Mouse (Mus musculus) cerebellum, adult 18-20 months (tissue): Measurements from ENCODE around the gene Vps35l.

Source experiments
- DNase-seq, 2 experiments: peaks; one replicate each; pipeline ENCODE4 v3.0.0; 2021

The Vps35l gene

DNA sequence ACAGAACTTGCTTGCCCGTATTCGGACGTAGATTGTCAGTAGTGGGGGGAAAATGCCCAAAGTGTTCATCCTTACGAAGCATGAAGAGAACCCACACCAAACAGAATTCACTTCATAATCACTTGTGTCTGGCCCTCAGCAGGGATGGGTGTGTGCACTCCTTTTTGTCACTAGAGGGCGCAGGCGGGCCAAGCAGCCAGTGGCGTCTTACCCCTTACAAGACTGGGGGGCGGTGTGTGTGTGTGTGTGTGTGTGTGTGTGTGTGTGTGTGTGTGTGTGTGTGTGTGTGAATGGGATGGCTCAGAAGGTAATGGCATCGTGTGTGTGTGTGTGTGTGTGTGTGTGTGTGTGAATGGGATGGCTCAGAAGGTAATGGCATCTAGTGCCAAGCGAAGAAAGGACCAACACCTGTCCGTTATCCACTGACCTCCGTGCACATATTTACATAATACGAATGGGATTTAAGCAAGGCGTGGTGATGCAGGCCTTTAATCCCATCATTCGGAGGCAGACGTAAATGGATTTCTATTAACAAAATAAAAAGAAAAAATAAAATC, at the start of gene Vps35l:
Vps35l (plus strand) TSS at position 252 of the 557 bp plus-strand sequence.
- DNase-seq, result peak; percentile 88 to 90

GRCm38 (mm10) chr7:118691287-118691686, 48.7 kb upstream of the Vps35l start:
- no peak for DNase-seq

GRCm38 (mm10) chr7:118696146-118696545, 43.9 kb upstream of the Vps35l start:
- no peak for DNase-seq

GRCm38 (mm10) chr7:118697168-118697567, 42.9 kb upstream of the Vps35l start:
- no peak for DNase-seq

DNA sequence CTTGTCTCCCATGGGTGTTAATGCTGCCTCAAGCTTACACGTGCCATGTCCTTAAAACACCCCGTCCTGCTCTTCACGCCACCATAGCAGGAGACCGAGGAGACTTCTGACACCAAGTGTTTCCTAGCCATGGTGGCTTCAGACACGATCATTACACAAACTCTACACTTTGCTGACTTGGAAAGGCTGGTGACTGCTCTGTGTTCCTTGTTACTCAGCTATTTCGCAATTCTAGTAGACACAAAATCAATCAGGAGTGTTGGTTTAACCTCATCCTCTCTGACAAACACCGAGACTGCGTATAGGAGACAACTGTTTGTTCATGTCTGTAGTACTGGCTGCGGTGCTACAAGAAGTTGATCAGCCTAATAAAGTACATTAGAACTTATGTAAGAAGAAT, 41.1 kb upstream of the Vps35l start:
- DNase-seq, result no peak

DNA sequence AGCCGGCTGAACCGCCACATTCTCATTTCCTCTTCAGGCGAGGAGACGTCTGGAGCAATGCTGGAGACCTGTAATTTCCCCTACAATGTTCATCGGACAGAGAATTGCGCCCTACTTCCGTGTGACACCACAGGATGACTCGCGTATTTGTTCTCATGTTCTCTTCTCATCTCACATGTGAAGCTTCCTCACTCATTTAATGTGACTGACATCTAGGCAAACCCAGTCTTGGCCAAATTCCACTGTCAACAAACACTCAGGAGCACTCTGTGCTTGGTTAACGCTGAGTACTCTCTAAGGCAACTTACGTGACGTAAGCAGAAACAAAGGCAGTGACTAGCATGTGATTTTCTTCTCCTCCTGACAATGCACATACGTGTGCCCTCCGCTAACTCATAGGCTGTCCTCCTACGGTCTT, 36.9 kb upstream of the Vps35l start:
- DNase-seq, result no peak

GRCm38 (mm10) chr7:118704001-118704850, 35.8 kb upstream of the Vps35l start:
- DNase-seq, result no peak

DNA sequence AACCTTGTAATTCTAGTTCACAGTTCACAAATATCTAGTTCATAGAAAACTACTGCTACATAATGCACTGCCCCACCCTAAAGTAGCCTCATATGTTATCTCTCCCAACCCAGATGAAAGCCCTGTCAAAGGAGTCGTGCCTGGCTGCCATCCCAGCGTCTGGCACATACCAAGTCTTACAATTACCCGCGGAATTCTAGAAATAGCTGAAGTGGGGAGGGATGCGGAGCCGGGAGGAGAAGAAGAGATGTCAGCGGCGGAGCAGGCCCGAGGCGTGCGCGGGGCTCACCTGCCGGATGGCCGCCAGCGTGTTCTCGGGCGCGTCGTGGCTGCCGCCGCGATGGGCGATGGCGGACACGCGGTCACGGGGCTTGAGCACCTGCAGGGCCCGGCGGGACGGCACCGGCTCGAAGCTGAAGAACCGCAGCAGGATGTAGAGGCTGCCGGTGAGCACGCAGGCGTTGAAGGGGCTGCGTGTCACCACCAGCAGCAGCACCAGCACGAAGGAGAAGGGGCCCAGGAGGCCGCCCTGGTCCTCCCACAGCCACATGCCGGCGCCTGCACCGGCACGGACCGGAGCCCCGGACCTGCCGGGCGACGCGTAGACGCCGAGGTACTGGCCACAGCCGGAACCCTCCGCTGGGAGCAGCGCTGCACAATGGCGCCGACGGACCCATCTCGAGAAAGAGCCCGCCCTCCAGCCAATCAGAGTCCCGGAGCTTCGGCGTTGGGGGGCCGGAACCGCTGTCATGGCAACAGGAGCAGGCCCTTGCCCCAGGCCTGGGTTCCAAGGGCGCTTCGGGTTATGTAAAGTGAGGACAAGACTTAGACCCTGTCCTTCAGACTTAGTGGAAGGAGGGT, 34.7 kb upstream of the Vps35l start, which contains the start of gene Gde1:
Gde1 (minus strand) TSS at position 678 of the 861 bp plus-strand sequence.
- DNase-seq, result peak; percentile 93 to 97

DNA sequence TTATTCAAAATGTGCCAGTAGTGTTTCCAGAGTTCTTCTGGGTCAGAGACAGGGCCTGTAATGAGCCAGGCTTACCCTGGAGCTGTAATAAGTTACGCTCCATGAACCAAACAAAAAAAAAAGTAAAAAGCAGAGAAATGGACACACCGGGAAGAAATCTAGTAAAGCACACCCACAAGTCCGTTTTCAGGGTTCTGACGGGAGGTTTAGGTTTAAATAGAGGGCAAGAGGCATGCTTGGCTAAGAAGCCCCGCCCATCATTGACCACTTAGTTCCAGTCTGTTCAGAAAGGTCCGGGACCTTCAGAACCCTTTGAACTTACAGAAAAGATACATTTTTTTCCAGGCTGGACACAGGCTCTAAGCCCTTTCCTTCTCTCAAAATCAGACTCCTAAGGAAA, 34.0 kb upstream of the Vps35l start:
- no peak for DNase-seq

- no peak for DNase-seq
These were observed 33.5 kb upstream of the Vps35l start for GRCm38 (mm10) chr7:118706488-118706887.

DNA sequence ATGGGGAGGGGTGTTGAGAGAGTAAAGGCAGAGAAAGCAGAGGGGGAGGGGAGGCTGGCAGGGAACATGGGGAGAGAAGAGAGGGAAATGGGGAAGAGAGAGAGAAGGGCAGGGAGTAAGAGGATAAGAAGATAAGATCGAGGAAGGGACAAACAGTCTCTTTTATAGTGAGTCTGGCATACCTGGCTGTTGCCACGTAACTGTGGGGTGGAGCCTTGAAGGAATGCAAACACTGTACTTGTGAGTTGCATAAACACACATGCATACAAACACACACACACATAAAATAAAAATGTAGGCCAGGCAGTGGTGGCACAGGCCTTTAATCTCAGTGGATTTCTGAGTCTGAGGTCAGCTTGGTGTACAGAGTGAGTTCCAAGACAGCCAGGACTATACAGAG, 32.8 kb upstream of the Vps35l start:
- DNase-seq, result no peak

GRCm38 (mm10) chr7:118708002-118708401, 32.0 kb upstream of the Vps35l start:
- peak in 1 of 2 experiments; percentile 31 for DNase-seq

GRCm38 (mm10) chr7:118710776-118711175, 29.2 kb upstream of the Vps35l start:
- DNase-seq, result no peak

DNA sequence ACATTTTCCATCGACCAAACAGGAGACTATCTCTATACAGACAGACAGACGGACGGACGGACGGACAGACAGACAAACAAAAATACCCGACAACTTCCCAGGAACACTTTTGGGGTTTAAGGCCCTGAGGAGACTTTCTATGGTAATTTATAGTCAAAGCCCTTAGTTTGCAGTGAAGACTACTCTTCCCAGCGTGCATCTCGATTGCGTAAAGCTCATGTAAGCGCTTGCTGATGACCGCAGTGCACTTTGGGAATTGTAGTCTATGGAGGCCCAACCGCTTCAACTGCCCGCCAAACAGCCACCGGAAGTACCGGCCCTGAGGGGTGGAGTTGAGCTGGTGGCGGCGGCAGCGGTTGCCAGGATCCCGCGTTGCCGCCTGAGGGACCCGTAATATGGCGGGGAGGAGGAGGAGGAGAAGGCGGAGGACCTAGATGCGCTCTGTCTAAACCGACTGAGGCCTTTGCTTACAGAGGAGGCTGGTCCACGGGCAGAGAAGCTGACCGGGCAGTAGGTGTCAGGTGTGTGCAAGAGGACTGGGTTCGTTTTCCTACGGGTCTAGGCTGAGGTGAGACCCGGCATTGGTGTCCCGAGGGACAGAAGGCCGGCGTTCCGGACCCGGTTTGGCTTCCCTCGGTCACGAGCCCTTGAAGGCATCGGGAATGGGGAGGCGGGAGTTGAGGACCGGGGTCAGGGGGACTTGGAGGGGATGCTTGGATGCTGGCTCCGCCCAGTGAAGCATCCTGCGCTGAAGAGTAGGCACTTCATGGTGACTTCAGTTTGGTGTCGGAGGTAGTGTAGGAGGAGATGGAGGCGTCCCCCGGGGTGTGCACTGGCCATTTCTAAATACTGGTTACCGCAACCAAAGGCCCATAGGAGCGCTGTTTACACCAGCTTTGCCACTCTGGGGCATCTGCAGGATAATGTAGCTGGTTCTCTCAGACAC, 27.5 kb upstream of the Vps35l start, which contains the start of gene Ccp110:
Ccp110 (plus strand) TSS at position 325 of the 946 bp plus-strand sequence.
- DNase-seq, result peak; percentile 92 to 98

GRCm38 (mm10) chr7:118714873-118715272, 25.2 kb upstream of the Vps35l start:
- no peak for DNase-seq

DNA sequence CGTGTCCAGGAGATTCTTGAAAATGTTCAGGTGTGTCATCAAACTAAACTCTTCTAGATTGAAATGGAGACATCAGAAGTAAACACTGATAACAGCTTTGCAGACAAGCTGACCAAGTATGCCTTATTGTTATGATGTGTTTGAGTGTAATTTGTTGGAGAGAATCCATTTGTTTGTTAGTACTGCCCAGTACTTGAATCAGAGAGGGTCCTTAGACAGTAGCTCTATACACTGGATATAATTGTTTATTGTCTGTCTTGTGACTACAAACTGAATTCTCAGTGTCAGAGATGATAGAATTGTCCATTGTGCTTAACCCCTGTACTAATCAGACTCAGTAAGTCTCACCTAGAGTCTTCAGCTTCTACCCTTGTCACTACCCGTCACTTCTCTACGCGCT, 22.0 kb upstream of the Vps35l start:
- DNase-seq, result no peak

DNA sequence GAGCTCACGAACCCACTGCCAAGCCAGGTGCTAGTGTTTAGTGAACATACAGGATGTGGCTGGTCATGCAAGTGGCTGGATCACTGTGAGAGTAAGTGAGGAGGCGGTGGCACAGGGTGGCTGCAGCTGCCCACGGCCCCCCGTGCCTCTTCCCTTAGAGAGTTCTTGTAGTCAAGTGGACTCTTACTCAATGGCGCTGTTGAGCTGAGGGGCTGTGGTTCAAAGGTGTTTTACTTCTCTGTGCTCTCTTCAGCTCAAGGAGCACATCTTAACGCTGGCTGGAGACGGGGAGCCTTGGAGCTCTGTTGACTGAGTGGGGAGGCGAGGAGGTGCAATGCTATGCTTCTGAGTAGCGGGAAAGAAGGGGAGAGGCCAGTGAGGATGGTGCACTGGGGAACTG, 16.1 kb upstream of the Vps35l start:
- no peak for DNase-seq

DNA sequence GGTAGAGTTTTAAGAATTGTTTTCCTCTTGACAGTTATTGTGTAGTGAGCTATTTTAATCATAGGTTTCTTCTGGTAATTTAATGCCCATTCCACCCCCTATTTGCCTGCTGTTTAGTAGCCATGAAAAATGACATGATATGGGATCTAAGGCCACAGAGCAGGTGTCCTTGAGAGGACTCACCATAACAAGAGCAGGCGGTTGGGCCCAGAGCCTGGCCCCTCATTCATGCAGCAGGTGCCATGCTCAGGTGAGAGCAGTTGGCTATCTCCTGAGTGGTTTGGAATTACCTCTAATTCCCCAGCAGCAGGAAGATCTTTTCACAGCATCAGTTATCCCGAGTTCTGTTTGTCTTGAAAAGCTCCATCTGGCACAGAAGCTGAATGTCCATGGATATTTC, 14.6 kb upstream of the Vps35l start:
- no peak for DNase-seq

- DNase-seq, result no peak
These were observed 11.0 kb upstream of the Vps35l start for GRCm38 (mm10) chr7:118728846-118729587.

GRCm38 (mm10) chr7:118731781-118732180, 8.2 kb upstream of the Vps35l start:
- no peak for DNase-seq

- no peak for DNase-seq
These were observed 6.8 kb upstream of the Vps35l start for GRCm38 (mm10) chr7:118733225-118733624.
